Mouse (Mus musculus) embryo, embryonic 11 days (tissue): ENCODE measurements around the gene Akr1b7.
"Not testable (repeated sequence)": the region's sequence is repeated elsewhere in the genome, so short reads cannot be mapped to it uniquely, and the experiment has no call there.

Experiments used
- DNase-seq: peaks from one replicate; pipeline ENCODE4 v3.0.0-alpha.2; 2015

Gene Akr1b7

GRCm38 (mm10) chr6:34412023-34412422 lies at the start of gene Akr1b7:
Gene Akr1b7 (plus strand): TSS chr6:34412334.
- no peak for DNase-seq

GRCm38 (mm10) chr6:34364217-34365136 lies 47.7 kb upstream of the Akr1b7 start:
- no peak for DNase-seq

GRCm38 (mm10) chr6:34367998-34368397 lies 44.1 kb upstream of the Akr1b7 start:
- no peak for DNase-seq

- DNase-seq = no peak
Measured at GRCm38 (mm10) chr6:34370081-34370480, 42.1 kb upstream of the Akr1b7 start.

- peak; percentile 83 for DNase-seq
Measured at GRCm38 (mm10) chr6:34371700-34372351, 40.3 kb upstream of the Akr1b7 start.

- DNase-seq = no peak
Measured at GRCm38 (mm10) chr6:34373841-34374240, 38.3 kb upstream of the Akr1b7 start.

- DNase-seq = not testable (repeated sequence)
Measured at GRCm38 (mm10) chr6:34375888-34376287, 36.2 kb upstream of the Akr1b7 start.

GRCm38 (mm10) chr6:34383401-34383800 lies 28.7 kb upstream of the Akr1b7 start:
- no peak for DNase-seq

GRCm38 (mm10) chr6:34384110-34384661 lies 27.9 kb upstream of the Akr1b7 start, which contains the start of gene Akr1b10:
Gene Akr1b10 (plus strand): TSS chr6:34384218.
- peak; percentile 79 for DNase-seq

- peak; percentile 59 for DNase-seq
Measured at GRCm38 (mm10) chr6:34384701-34385370, 27.3 kb upstream of the Akr1b7 start.

- DNase-seq = no peak
Measured at GRCm38 (mm10) chr6:34388420-34389156, 23.5 kb upstream of the Akr1b7 start.

- DNase-seq = no peak
Measured at GRCm38 (mm10) chr6:34395897-34396296, 16.2 kb upstream of the Akr1b7 start.

GRCm38 (mm10) chr6:34398431-34398830 lies 13.7 kb upstream of the Akr1b7 start:
- DNase-seq = no peak

GRCm38 (mm10) chr6:34399606-34400220 lies 12.4 kb upstream of the Akr1b7 start:
- DNase-seq = no peak

GRCm38 (mm10) chr6:34400696-34401095 lies 11.4 kb upstream of the Akr1b7 start:
- DNase-seq = no peak

- DNase-seq = no peak
Measured at GRCm38 (mm10) chr6:34406746-34407145, 5.4 kb upstream of the Akr1b7 start.

- DNase-seq = no peak
Measured at GRCm38 (mm10) chr6:34407403-34407802, 4.7 kb upstream of the Akr1b7 start.

- DNase-seq = no peak
Measured at GRCm38 (mm10) chr6:34412688-34413087, 554 bp downstream of the Akr1b7 start.

GRCm38 (mm10) chr6:34413386-34413785 lies 1.3 kb downstream of the Akr1b7 start:
- not testable (repeated sequence) for DNase-seq

GRCm38 (mm10) chr6:34416521-34416920 lies 4.4 kb downstream of the Akr1b7 start:
- no peak for DNase-seq

- no peak for DNase-seq
Measured at GRCm38 (mm10) chr6:34419071-34419470, 6.9 kb downstream of the Akr1b7 start.

- DNase-seq = no peak
Measured at GRCm38 (mm10) chr6:34439006-34439405, 26.9 kb downstream of the Akr1b7 start.
